ENCODE assay signal across 18 mouse cellular contexts in the genomic region with DNA sequence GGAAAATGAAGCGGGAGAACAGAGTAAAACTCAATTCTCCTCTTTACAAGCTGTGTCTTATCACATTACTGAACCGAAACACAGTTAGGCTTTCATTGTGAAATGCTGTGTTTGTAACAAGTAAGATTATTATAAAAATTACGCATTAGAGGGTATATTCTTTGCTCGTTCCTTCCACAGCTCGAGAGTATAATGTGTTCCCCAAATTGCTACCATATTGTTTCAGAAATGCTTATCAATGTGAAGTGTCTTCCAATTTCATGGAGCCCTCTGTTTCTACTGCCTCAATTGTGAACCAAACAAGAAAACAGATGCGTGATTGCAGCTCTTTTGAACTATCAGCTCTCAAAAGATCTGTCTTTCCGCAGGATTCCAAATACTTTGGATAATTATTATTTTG.
DNase-seq lines count a peak whose midpoint lies in the region; ATAC-seq lines count a peak whose summit lies in the region.
"Had no signal": no experiment of that assay in that cellular context is flagged by ENCODE, and none has a peak within 500 bp of the region (broad histone marks: within the 10 kb centered on the region; RNA-seq: fewer than 3 reads in every experiment).

No protein-coding gene starts in this region.

- no peak overlapping the region for H3K4me3 ChIP-seq in forebrain, embryonic 13.5 days
- H3K4me3 ChIP-seq in forebrain, embryonic 12.5 days (replicated peaks) = no peak overlapping the region
- no peak overlapping the region for H3K4me3 ChIP-seq in forebrain, embryonic 16.5 days (replicated peaks; ENCODE audit: low read length)
- no peak overlapping the region for H3K4me3 ChIP-seq in forebrain, embryonic 15.5 days
- no peak overlapping the region for H3K4me3 ChIP-seq in heart, embryonic 10.5 days
- H3K4me3 ChIP-seq in embryonic facial prominence, embryonic 15.5 days (replicated peaks) = no peak overlapping the region
- H3K4me3 ChIP-seq: erythroblast, embryonic 14.5 days; gastrocnemius, adult 2 months had no signal

- H3K4me1 ChIP-seq in forebrain, embryonic 13.5 days = no peaks in the 10 kb centered on the region
- H3K4me1 ChIP-seq in forebrain, embryonic 12.5 days = no peaks in the 10 kb centered on the region
- H3K4me1 ChIP-seq in forebrain, embryonic 16.5 days (replicated peaks; ENCODE audit: control insufficient read depth, insufficient read depth, low read length) = no peaks in the 10 kb centered on the region
- no peaks in the 10 kb centered on the region for H3K4me1 ChIP-seq in forebrain, embryonic 15.5 days
- H3K4me1 ChIP-seq in heart, embryonic 10.5 days = no peaks in the 10 kb centered on the region
- peaks cover 2% of the 10 kb centered on the region; the same call in 1 of the 2 replicates for H3K4me1 ChIP-seq in embryonic facial prominence, embryonic 15.5 days

- no peak overlapping the region for H3K9ac ChIP-seq in forebrain, embryonic 13.5 days
- no peak overlapping the region for H3K9ac ChIP-seq in forebrain, embryonic 12.5 days
- H3K9ac ChIP-seq in forebrain, embryonic 16.5 days (replicated peaks; ENCODE audit: low read depth, low read length) = no peak overlapping the region
- H3K9ac ChIP-seq in forebrain, embryonic 15.5 days (replicated peaks) = no peak overlapping the region
- H3K9ac ChIP-seq in embryonic facial prominence, embryonic 15.5 days = no peak overlapping the region

- H3K27me3 ChIP-seq in forebrain, embryonic 13.5 days = no peaks in the 10 kb centered on the region
- no peaks in the 10 kb centered on the region for H3K27me3 ChIP-seq in forebrain, embryonic 12.5 days
- H3K27me3 ChIP-seq in forebrain, embryonic 16.5 days (replicated peaks; ENCODE audit: control insufficient read depth, insufficient read depth, low read length) = no peaks in the 10 kb centered on the region
- H3K27me3 ChIP-seq in forebrain, embryonic 15.5 days = no peaks in the 10 kb centered on the region
- no peaks in the 10 kb centered on the region for H3K27me3 ChIP-seq in heart, embryonic 10.5 days (ENCODE audit: insufficient read depth, poor library complexity, severe bottlenecking)
- no peaks in the 10 kb centered on the region for H3K27me3 ChIP-seq in embryonic facial prominence, embryonic 15.5 days

- DNase-seq in heart, adult 11 months = peak; percentile 4
- DNase-seq in heart, embryonic 10.5 days (ENCODE audit: low spot score) = no peak
- DNase-seq: adrenal gland, adult 2 months; adrenal gland, postnatal 10 days; adrenal gland, postnatal 25 days; cerebellum, adult 11-12 months; cerebellum, adult 2 months; cerebellum, adult 9-10 months; cerebellum, postnatal 10 days; cerebellum, postnatal 25 days; gastrocnemius, adult 2 months had no signal

- H3K27ac ChIP-seq in forebrain, embryonic 13.5 days = no peak overlapping the region
- H3K27ac ChIP-seq in forebrain, embryonic 12.5 days = no peak overlapping the region
- no peak overlapping the region for H3K27ac ChIP-seq in forebrain, embryonic 16.5 days (ENCODE audit: low read length)
- no peak overlapping the region for H3K27ac ChIP-seq in forebrain, embryonic 15.5 days (replicated peaks)
- H3K27ac ChIP-seq in heart, embryonic 10.5 days = no peak overlapping the region
- H3K27ac ChIP-seq in embryonic facial prominence, embryonic 15.5 days (replicated peaks) = 0 out of 2 replicates have a peak overlapping the region, but pooled peaks have one; percentile 13
- H3K27ac ChIP-seq: gastrocnemius, adult 2 months had no signal

- H3K4me2 ChIP-seq in forebrain, embryonic 13.5 days = no peak overlapping the region
- no peak overlapping the region for H3K4me2 ChIP-seq in forebrain, embryonic 12.5 days
- H3K4me2 ChIP-seq in forebrain, embryonic 16.5 days (ENCODE audit: low read length) = no peak overlapping the region
- H3K4me2 ChIP-seq in forebrain, embryonic 15.5 days (replicated peaks) = no peak overlapping the region
- no peak overlapping the region for H3K4me2 ChIP-seq in embryonic facial prominence, embryonic 15.5 days (replicated peaks)

- no peaks in the 10 kb centered on the region for H3K9me3 ChIP-seq in forebrain, embryonic 13.5 days (replicated peaks)
- no peaks in the 10 kb centered on the region for H3K9me3 ChIP-seq in forebrain, embryonic 12.5 days
- no peaks in the 10 kb centered on the region for H3K9me3 ChIP-seq in forebrain, embryonic 16.5 days (ENCODE audit: control insufficient read depth, low read length)
- H3K9me3 ChIP-seq in forebrain, embryonic 15.5 days = no peaks in the 10 kb centered on the region
- H3K9me3 ChIP-seq in heart, embryonic 10.5 days = no peaks in the 10 kb centered on the region
- H3K9me3 ChIP-seq in embryonic facial prominence, embryonic 15.5 days (replicated peaks) = no peaks in the 10 kb centered on the region

- peak; percentile 73 for ATAC-seq in forebrain, embryonic 13.5 days
- ATAC-seq in forebrain, embryonic 12.5 days (ENCODE audit: low FRiP score) = no peak
- peak; percentile 72 for ATAC-seq in forebrain, embryonic 16.5 days
- no peak; the same call in 1 of the 2 replicates for ATAC-seq in forebrain, embryonic 15.5 days (replicated peaks)
- ATAC-seq in embryonic facial prominence, embryonic 15.5 days (ENCODE audit: insufficient number of reproducible peaks, low FRiP score, low TSS enrichment, low read depth) = no peak
- no peak for ATAC-seq in inflammation-experienced regulatory T-cells, adult 6 months

- 76% methylated on average over 7 of the region's 7 CpGs for WGBS in forebrain, embryonic 13.5 days
- WGBS in forebrain, embryonic 12.5 days = 77% methylated on average over 7 of the region's 7 CpGs
- 62% methylated on average over 7 of the region's 7 CpGs for WGBS in forebrain, embryonic 16.5 days
- WGBS in forebrain, embryonic 15.5 days = 71% methylated on average over 7 of the region's 7 CpGs
- 85% methylated on average over 7 of the region's 7 CpGs for WGBS in heart, embryonic 10.5 days
- WGBS in embryonic facial prominence, embryonic 15.5 days = 54% methylated on average over 7 of the region's 7 CpGs

- H3K36me3 ChIP-seq in forebrain, embryonic 13.5 days (ENCODE audit: poor library complexity, severe bottlenecking) = no peaks in the 10 kb centered on the region
- H3K36me3 ChIP-seq in forebrain, embryonic 12.5 days (replicated peaks) = no peaks in the 10 kb centered on the region
- no peaks in the 10 kb centered on the region for H3K36me3 ChIP-seq in forebrain, embryonic 16.5 days (ENCODE audit: control insufficient read depth, insufficient read depth)
- H3K36me3 ChIP-seq in forebrain, embryonic 15.5 days = no peaks in the 10 kb centered on the region
- no peaks in the 10 kb centered on the region for H3K36me3 ChIP-seq in heart, embryonic 10.5 days
- no peaks in the 10 kb centered on the region for H3K36me3 ChIP-seq in embryonic facial prominence, embryonic 15.5 days

Comparison
In these comparisons a context has a peak if more than half of its experiments do, and no peak if none do; other contexts are left out.
1. ATAC-seq: peak in forebrain, embryonic 13.5 days (single experiment) and forebrain, embryonic 16.5 days (single experiment); none in forebrain, embryonic 12.5 days (single experiment), forebrain, embryonic 15.5 days (single experiment), embryonic facial prominence, embryonic 15.5 days (single experiment) and inflammation-experienced regulatory T-cells, adult 6 months (single experiment).